Mouse (Mus musculus) E14TG2a.4 (cell line): ENCODE measurements around the gene Dennd6a.
"Not testable (repeated sequence)": the region's sequence is repeated elsewhere in the genome, so short reads cannot be mapped to it uniquely, and the experiment has no call there.

Experiments used
- H3K27me3 ChIP-seq: 2 replicates; pipeline ENCODE4 v1.6.1; 2014; ENCODE audit warnings: low read length, control low read depth; ENCODE audit not compliant: insufficient read depth
- H3K36me3 ChIP-seq: 2 replicates; pipeline ENCODE4 v1.6.1; 2014; ENCODE audit warnings: low read length, control low read depth; ENCODE audit not compliant: insufficient read depth
- H3K4me1 ChIP-seq: replicated peaks from 2 replicates; pipeline ENCODE4 v1.6.1; 2014; ENCODE audit warnings: low read depth, low read length, control low read depth
- H3K4me3 ChIP-seq: replicated peaks from 2 replicates; pipeline ENCODE4 v1.5.1; 2014; ENCODE audit warnings: mild to moderate bottlenecking, low read length
- H3K9me3 ChIP-seq: 2 replicates; pipeline ENCODE4 v1.6.1; 2014; ENCODE audit warnings: low read length, control low read depth
- CTCF ChIP-seq: conservative IDR thresholded peaks from 2 replicates; pipeline ENCODE4 v1.5.1; 2014; ENCODE audit warnings: low read length
- NANOG ChIP-seq: IDR thresholded peaks from 2 replicates; pipeline ENCODE4 v1.6.1; 2014; ENCODE audit warnings: borderline replicate concordance, low read length, mixed read lengths
- POU5F1 ChIP-seq: IDR thresholded peaks from 2 replicates; pipeline ENCODE4 v1.6.1; 2014; ENCODE audit warnings: low read length, borderline replicate concordance

Gene Dennd6a

DNA sequence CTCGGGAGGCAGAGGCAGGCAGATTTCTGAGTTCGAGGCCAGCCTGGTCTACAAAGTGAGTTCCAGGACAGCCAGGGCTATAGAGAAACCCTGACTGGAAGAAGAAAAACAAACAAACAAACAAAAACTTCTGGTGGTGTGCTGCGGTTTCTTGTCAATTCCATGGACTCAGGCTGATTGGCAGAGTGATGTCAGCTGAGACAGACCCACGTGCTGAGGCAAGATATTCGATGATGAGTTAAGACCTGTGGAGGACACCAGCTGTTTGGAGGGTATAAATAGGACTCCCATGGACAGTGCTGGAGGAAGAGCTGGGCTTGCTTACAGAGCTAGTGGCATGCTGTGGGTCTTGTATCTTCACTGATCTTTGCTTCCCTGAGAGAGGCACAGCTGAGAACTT lies at the start of gene Dennd6a:
TSS of gene Dennd6a (plus strand) at position 301 of the 400 bp plus-strand sequence.
- H3K9me3 ChIP-seq, H3K27me3 ChIP-seq, H3K4me3 ChIP-seq, H3K36me3 ChIP-seq: not testable (repeated sequence)
- H3K4me1 ChIP-seq = peaks cover 10% of the 10 kb centered on the region

DNA sequence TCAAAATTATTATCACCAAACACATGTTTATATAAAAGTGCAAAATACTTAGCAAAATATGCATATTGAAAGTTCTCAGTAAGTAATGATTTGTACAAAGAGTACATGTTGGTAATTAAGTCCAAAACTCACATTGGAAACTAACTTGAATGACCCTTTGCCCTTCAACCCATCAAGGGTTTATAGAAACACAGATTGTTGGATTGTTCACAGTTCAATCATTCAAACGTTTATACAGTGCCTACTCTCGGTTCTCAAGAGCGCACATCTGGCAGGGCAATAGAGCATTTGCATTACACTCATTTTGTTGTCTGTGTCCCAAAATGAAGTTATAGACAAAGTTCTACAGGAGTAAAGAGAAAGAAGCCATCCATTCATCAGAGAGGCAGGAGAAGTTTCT lies 47.7 kb upstream of the Dennd6a start:
- no peaks in the 10 kb centered on the region for H3K27me3 ChIP-seq
- H3K9me3 ChIP-seq = no peaks in the 10 kb centered on the region
- H3K36me3 ChIP-seq = peaks cover 42% of the 10 kb centered on the region
- no peak overlapping the region for H3K4me3 ChIP-seq
- peaks cover 77% of the 10 kb centered on the region for H3K4me1 ChIP-seq
- no peak for TF ChIP-seq POU5F1
- TF ChIP-seq NANOG = peak; percentile 90

DNA sequence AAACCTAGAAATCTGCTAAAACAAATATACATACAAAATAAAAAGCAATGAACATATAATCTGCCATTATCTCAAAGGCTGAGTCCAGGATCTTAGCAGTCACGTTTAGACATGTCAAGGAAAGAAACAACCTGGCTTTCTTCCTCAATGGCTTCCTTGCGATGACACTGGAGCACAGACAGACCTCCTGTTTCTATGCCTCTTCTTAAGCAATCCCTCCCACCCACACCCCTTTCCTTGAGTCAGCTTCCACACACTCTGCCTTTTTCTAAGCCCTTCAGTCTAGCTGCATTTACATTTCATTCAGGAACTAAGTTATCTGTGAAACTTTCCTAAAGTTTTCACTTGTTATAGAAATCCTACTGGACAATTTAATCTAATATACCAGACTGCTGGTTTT lies 45.4 kb upstream of the Dennd6a start:
- Histone ChIP-seq H3K27me3 (peaks cover 7% of the 10 kb centered on the region), H3K36me3 (peaks cover 62% of the 10 kb centered on the region), H3K9me3 (no peaks in the 10 kb centered on the region), H3K4me3 (no peak overlapping the region), H3K4me1 (peaks cover 84% of the 10 kb centered on the region)
- no peak for TF ChIP-seq NANOG
- TF ChIP-seq POU5F1 = no peak
- TF ChIP-seq CTCF = no peak

DNA sequence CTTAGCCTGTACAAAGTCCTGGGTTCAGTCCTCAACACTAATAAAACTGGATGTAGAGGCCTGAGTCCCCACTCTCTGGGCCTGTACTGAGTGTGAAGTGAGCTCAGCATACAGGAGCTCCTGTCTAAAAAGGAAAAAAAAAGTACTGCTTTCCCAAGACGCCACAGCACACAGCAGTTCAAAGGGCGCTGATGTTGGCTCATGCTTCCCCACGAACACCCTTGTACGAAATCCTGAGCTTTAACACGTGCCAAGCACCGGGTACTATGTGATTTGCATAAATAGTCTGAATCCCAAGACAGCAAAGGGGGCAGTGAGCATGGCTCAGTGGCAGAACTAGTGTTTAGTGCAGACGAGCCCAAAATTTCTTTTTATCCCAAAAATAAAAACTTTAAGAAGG lies 43.3 kb upstream of the Dennd6a start:
- H3K36me3 ChIP-seq = peaks cover 56% of the 10 kb centered on the region
- H3K9me3 ChIP-seq = no peaks in the 10 kb centered on the region
- TF ChIP-seq NANOG = no peak
- no peak overlapping the region for H3K4me3 ChIP-seq
- H3K27me3 ChIP-seq = peaks cover 10% of the 10 kb centered on the region
- H3K4me1 ChIP-seq = peaks cover 78% of the 10 kb centered on the region

DNA sequence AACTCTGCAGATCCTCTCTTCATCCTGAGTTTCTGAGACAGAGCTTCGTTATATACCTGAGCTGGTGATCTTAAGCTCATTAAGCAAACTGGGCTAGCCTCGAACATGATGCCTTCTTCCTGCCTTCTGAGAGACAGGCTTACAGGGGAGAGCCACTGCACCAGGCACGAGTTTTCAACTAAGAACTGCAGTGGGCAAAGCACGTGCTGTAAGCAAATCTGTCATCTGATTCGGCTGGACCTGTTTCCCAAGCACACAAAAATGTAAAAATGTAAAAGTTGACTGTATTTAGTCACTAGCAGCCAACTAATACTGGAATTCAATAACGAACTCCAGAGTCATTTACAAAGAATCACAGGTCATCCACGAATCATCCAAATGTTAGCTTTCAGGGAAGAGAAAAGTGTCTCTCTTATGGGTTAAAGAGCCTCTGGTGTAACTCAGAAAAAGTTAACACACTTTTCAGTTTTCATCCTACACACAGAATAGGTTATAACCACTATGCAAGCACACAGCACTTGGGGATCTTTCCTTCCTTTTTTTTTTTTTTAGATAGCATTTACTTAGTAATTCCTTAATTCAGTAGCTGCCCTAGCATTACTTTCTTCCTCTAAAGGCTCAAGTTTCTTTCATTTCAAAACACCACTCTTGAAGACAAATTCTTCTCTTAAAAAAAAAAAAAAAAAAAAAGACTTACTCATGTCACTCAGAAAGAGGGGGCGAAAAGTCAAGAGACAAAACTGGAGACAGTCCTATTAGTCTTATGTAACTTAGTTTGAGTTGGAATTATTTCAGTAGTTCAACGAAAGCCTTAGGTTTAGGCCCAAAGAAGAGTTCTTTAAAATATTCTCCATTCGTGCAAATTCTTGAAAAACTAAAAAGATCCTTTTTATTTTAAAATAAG lies 42.0 kb upstream of the Dennd6a start:
- H3K9me3 ChIP-seq = no peaks in the 10 kb centered on the region
- no peak overlapping the region for H3K4me3 ChIP-seq
- peaks cover 10% of the 10 kb centered on the region for H3K27me3 ChIP-seq
- TF ChIP-seq POU5F1 = no peak
- no peak for TF ChIP-seq CTCF
- TF ChIP-seq NANOG = no peak
- H3K4me1 ChIP-seq = peaks cover 75% of the 10 kb centered on the region
- peaks cover 53% of the 10 kb centered on the region for H3K36me3 ChIP-seq

DNA sequence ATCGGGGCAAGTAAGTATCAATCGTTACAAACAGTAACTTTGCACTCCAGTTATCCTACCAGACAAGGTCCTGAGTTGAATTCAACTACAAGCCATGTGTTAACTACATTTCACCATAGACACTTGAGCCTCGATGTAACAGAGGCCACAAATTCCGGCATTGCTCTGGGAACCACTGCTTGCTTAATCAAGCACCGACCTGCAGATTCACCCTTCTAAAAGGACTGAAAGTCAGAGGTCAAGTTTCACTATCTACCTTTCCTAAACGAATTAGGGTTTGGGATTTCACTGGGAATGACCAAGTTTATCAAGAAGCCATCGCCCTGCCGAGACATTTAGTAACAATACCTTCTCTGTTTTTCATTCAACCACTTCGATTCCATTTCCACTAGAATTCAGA lies 40.9 kb upstream of the Dennd6a start:
- Histone ChIP-seq H3K27me3 (peaks cover 10% of the 10 kb centered on the region), H3K4me3 (peak overlapping the region; percentile 92), H3K36me3 (peaks cover 47% of the 10 kb centered on the region), H3K4me1 (peaks cover 65% of the 10 kb centered on the region), H3K9me3 (no peaks in the 10 kb centered on the region)
- TF ChIP-seq CTCF (no peak), POU5F1 (no peak), NANOG (no peak)

DNA sequence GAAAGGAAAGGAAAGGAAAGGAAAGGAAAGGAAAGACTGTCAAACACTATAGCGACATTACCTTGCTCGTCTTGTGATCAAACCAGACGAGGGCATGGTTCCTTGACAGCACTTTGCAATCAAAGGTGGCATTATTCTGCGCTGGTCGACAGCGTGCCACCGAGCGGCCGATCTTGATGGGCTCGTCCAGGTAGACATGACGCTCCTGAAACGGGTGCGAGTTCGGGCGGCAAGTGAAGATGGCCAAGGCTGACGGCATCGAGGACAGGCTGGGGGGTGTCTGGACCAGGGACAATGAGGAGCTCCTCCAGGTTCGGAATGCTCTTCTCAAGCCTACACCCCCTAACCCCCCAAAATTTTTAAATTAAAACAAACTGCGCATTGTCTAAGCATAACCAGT lies 40.4 kb upstream of the Dennd6a start:
- Histone ChIP-seq H3K4me3 (peak overlapping the region; percentile 92), H3K27me3 (peaks cover 10% of the 10 kb centered on the region), H3K36me3 (peaks cover 46% of the 10 kb centered on the region), H3K9me3 (no peaks in the 10 kb centered on the region), H3K4me1 (peaks cover 61% of the 10 kb centered on the region)
- no peak for TF ChIP-seq NANOG
- no peak for TF ChIP-seq CTCF
- TF ChIP-seq POU5F1 = no peak

DNA sequence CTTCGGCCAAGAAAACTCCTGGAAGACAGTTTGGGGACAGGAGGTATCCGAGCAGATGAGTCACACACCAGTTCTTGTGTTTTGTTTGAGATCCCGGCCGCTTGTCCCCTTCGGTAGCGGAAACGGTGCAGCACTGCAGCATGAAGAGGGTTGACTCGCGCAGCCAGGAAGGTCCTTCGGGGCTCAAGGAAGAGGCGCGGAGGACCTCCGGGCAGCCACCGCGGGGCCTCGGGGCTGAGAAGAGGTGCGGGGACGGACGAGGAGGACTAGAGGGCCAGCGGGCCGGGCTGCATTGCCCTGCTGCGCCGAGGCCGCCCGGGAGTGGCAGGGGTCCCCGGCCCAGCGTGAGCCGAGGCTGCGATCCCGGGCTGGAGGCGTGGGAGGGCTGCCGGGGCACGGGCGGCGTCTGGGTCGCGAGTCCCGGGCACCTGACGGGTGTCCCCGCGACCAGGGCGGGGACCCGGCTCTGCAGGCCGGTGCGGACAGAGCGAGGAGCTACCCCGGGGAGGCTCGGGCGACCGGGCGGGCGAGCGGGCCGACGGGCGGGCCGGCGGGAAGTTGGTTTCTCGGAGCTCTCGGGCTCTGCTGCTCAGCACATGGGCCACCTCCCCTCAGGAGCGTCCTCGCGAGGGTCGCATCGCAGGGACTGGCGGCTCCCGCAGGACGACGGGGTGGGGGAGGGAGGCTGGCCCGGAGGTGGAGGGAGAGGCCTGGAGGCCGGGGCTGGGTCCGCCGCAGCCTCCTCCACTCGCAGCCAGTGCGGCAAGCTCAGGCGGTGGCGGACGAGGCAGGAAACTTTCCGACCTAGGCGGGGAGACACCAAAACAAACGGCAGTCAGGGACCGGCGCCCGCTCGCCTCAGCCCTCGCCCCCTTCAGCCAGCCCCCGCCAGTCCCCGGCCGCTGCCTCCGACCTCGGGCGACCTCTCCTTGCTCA lies 39.6 kb upstream of the Dennd6a start:
- H3K27me3 ChIP-seq = peaks cover 10% of the 10 kb centered on the region

More for the DNA sequence above, 39.6 kb upstream of the Dennd6a start:
- Histone ChIP-seq H3K36me3 (peaks cover 38% of the 10 kb centered on the region), H3K4me3 (peak overlapping the region; percentile 92), H3K4me1 (peaks cover 53% of the 10 kb centered on the region), H3K9me3 (no peaks in the 10 kb centered on the region)
- TF ChIP-seq CTCF (no peak), NANOG (no peak), POU5F1 (no peak)
